Mouse (Mus musculus) E14TG2a.4 (cell line): ENCODE measurements at regions not wholly inside any gene's neighbourhood (a gene's known extent, or its start where the extent isn't known, plus 50 kb on each side); places are given as distances from the start of the nearest gene placed in this dataset.

ENCODE experiments used
- H3K27me3 ChIP-seq: 2 replicates; pipeline ENCODE4 v1.6.1; 2014; ENCODE audit warnings: low read length, control low read depth; ENCODE audit not compliant: insufficient read depth
- H3K36me3 ChIP-seq: 2 replicates; pipeline ENCODE4 v1.6.1; 2014; ENCODE audit warnings: low read length, control low read depth; ENCODE audit not compliant: insufficient read depth
- H3K4me1 ChIP-seq: replicated peaks from 2 replicates; pipeline ENCODE4 v1.6.1; 2014; ENCODE audit warnings: low read depth, low read length, control low read depth
- H3K4me3 ChIP-seq: replicated peaks from 2 replicates; pipeline ENCODE4 v1.5.1; 2014; ENCODE audit warnings: mild to moderate bottlenecking, low read length
- H3K9me3 ChIP-seq: 2 replicates; pipeline ENCODE4 v1.6.1; 2014; ENCODE audit warnings: low read length, control low read depth
- CTCF ChIP-seq: conservative IDR thresholded peaks from 2 replicates; pipeline ENCODE4 v1.5.1; 2014; ENCODE audit warnings: low read length
- NANOG ChIP-seq: IDR thresholded peaks from 2 replicates; pipeline ENCODE4 v1.6.1; 2014; ENCODE audit warnings: borderline replicate concordance, low read length, mixed read lengths
- POU5F1 ChIP-seq: IDR thresholded peaks from 2 replicates; pipeline ENCODE4 v1.6.1; 2014; ENCODE audit warnings: low read length, borderline replicate concordance

DNA sequence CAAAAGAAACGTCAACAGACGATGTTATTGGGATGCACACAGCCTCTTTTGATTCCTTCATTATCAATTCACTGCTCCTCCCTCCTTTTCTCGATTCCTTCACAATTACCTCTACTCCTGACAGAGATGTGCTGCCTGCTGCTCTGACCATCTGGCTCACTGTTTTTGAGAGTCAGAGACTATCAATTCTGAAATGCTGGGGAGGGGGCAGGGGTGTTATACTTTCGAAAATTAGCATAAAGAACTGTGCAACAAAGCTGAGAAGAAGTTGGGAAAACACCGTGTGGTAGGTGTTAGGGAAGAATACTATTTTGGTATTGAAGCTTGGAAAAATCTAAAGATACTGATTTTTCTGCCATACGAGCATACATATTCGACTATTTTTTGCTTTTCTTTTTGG, 96.4 kb downstream of the Nedd1 start:
- TF ChIP-seq POU5F1, result no peak
- Histone ChIP-seq H3K27me3 (no peaks in the 10 kb centered on the region), H3K36me3 (no peaks in the 10 kb centered on the region)

DNA sequence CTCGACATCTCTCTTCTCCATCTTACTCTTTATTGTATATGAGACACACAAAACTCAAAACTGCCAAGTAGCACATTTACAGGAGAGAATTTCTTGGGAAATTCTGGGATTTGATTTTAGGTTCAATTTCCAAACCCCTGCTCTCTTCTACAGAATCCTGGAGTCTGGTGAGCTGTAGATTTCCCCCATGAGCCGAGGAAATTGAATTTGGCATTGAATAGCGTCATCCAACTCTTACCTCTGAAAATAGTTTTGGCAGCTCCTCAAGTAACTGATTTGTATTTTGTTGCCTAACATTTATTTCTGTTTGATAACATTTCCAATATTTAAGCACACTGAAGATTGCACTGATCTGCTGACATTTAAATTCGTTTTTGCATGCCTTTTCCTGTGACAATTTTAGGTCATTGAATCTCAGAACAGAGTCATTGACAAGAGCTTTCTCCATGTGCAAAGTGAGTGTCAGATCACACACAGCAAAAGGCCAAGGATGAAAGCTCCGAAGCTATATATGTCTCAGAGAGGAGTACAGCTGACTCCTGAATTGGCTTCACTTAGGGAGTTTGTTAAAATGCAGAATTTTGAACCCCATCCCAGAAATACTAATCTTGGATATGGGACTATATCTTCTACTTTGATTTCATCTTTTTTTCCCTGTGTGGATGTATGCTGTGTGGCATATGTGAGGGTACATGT, 106.4 kb downstream of the Nedd1 start:
- Histone ChIP-seq H3K27me3 (no peaks in the 10 kb centered on the region), H3K9me3 (no peaks in the 10 kb centered on the region), H3K36me3 (no peaks in the 10 kb centered on the region), H3K4me3 (no peak overlapping the region), H3K4me1 (0 out of 2 replicates have a peak, but pooled peaks cover 3% of the 10 kb centered on the region)
- TF ChIP-seq POU5F1, result no peak
- TF ChIP-seq NANOG, result no peak
- no peak for TF ChIP-seq CTCF

More for the DNA sequence above, 96.4 kb downstream of the Nedd1 start:
- no peaks in the 10 kb centered on the region for H3K4me1 ChIP-seq
- H3K9me3 ChIP-seq, result no peaks in the 10 kb centered on the region
- H3K4me3 ChIP-seq, result no peak overlapping the region

DNA sequence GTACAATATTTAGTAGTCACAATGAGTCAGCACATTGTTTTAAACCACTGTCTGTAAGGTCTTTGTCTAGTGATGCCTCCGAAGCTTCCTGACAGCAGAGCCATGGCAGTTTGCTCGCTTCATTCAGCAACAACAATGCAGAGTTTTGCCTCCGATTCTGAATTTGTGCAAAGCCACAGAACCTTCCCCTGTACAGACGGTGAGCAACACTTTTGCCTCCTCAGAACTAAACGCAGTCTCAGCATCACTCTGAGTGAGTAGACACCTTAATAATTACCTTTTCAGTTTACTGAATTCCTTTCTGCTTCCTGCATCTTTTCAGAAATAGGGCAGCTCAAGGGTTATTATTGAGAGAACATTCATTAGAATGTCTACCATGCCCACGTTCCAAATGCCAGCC, 107.9 kb downstream of the Nedd1 start:
- H3K27me3 ChIP-seq, result no peaks in the 10 kb centered on the region
- no peak overlapping the region for H3K4me3 ChIP-seq
- no peak for TF ChIP-seq CTCF
- no peak for TF ChIP-seq NANOG
- TF ChIP-seq POU5F1, result no peak
- H3K4me1 ChIP-seq, result 0 out of 2 replicates have a peak, but pooled peaks cover 3% of the 10 kb centered on the region
- H3K36me3 ChIP-seq, result no peaks in the 10 kb centered on the region
- no peaks in the 10 kb centered on the region for H3K9me3 ChIP-seq

DNA sequence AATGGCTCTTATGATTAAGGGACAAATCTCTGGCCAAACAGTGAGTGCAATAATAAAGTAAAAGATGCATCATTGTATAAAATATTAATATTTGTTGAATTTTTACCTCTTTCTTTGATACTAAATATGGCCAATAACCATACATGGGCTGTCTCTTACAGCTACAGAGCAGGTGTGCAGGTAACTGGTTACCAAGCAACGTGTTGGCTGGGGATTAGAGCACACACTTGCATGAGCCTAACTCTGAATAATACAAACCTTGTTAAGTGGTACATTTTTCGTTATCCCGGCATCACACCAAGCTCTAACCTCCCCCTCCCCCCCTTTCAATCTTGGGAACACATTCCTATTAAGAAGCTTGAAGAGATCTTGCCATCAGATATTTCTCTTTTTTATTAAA, 111.2 kb downstream of the Nedd1 start:
- Histone ChIP-seq H3K4me3 (no peak overlapping the region), H3K36me3 (no peaks in the 10 kb centered on the region), H3K27me3 (no peaks in the 10 kb centered on the region), H3K9me3 (no peaks in the 10 kb centered on the region), H3K4me1 (0 out of 2 replicates have a peak, but pooled peaks cover 6% of the 10 kb centered on the region)
- TF ChIP-seq POU5F1, result no peak
- no peak for TF ChIP-seq CTCF
- no peak for TF ChIP-seq NANOG

DNA sequence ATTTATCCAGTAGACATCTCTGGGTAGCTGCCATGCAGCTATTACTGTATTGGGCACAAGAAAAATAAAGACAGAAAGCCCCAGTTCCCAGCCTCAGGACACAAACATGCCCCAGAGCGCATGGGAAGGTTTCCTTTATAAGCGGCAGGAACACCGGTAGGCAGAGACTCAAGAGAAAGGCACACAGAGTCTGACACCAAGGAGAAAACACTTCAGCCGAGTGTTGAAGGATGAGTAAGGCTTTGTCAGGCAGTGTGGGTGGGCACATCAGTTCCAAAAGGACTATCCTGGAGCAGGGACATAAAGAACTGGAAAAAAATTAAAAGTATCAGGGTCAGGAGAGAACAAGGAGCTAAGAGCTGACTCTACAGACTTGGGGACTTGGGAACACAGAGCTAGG, 115.5 kb downstream of the Nedd1 start:
- no peaks in the 10 kb centered on the region for H3K9me3 ChIP-seq
- H3K27me3 ChIP-seq, result no peaks in the 10 kb centered on the region
- H3K36me3 ChIP-seq, result no peaks in the 10 kb centered on the region
- H3K4me3 ChIP-seq, result no peak overlapping the region
- no peak for TF ChIP-seq POU5F1
- TF ChIP-seq NANOG, result no peak
- TF ChIP-seq CTCF, result no peak
- 0 out of 2 replicates have a peak, but pooled peaks cover 3% of the 10 kb centered on the region for H3K4me1 ChIP-seq

DNA sequence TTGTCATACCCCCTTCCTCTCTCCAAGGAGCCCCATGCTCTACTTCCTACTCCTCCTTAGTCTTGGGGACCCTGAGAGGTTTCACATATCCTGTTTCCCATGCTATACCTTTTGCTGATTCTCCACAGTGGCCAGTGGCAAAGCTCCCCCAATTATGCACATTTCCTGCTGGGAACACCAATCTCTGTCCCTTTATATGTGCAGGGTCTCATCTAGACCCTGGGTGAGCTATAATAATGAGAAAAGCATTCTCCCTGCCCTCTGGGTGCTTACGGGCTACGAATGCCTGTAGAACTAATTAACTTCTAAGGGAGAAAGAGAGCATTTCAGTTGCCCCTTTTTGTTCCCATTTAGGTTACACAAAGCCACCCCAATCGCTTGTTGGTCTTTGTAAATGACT, 116.6 kb downstream of the Nedd1 start:
- no peaks in the 10 kb centered on the region for H3K9me3 ChIP-seq
- no peak for TF ChIP-seq NANOG
- TF ChIP-seq CTCF, result no peak
- TF ChIP-seq POU5F1, result no peak
- H3K4me3 ChIP-seq, result no peak overlapping the region
- H3K27me3 ChIP-seq, result no peaks in the 10 kb centered on the region
- no peaks in the 10 kb centered on the region for H3K36me3 ChIP-seq
- H3K4me1 ChIP-seq, result 0 out of 2 replicates have a peak, but pooled peaks cover 3% of the 10 kb centered on the region

DNA sequence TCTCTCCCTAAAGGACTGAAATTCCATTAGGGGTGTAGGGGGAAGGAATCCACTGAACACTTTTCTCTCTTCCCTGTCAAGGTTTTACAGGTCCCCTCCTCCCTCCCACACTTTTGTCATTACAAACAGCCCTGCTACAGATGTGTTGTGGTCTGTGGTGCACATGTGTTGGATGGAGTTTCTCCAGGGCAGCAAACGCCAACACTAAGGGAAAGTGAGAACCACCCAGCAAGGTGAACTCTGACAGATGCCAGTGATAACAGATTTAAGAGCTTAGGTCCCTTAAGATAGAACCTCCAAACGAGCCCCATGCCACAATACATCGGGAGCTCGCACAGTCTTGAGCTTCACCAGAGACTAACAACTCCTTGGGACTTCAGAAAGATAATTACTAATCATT, 122.1 kb downstream of the Nedd1 start:
- TF ChIP-seq NANOG (no peak), POU5F1 (no peak), CTCF (no peak)
- no peaks in the 10 kb centered on the region for H3K9me3 ChIP-seq

DNA sequence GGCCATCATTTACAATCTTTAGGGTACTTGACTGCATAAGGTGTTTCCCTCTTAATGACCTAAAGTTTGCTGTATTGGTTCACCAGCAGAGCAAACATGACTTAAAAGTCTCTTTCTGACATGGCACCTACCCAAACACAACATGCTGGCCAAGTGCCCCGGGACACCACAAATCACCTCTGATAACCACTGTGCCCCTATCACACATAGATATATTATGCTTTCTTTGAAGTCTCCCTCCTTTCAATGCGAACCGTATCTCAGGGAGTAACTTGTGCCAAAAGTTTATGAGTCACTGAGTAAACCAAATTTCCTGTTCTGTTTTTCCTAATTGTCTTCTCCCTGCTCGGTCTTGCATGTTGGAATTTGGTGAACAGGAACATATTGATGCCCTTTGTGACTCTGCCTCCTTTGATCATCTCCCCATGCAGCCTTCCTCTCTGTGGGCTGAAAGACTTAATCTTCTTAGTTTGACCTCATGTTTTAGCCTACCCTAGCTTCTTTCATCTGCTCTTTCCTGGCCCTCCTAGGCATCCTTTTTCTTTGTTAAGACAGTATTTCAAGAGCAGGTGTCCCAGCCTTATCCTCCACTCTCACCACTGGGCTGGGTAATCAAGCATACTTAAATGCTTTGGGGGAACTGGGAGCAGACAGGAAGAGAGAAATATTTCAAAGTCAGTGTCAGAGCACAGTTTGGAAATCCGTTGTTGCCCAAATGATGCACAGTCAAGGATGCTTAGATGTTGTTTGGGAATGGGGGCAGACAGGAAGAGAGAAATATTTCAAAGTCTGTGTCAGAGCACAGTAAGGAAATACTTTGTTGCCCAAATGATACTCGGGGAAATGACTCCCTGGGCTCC, 126.5 kb downstream of the Nedd1 start:
- TF ChIP-seq POU5F1, result no peak
- no peak for TF ChIP-seq NANOG
- TF ChIP-seq CTCF, result no peak
- Histone ChIP-seq H3K36me3 (no peaks in the 10 kb centered on the region), H3K4me1 (peaks cover 9% of the 10 kb centered on the region), H3K9me3 (no peaks in the 10 kb centered on the region), H3K4me3 (no peak overlapping the region), H3K27me3 (no peaks in the 10 kb centered on the region)

More for the DNA sequence above, 122.1 kb downstream of the Nedd1 start:
- Histone ChIP-seq H3K4me3 (no peak overlapping the region), H3K27me3 (no peaks in the 10 kb centered on the region), H3K36me3 (no peaks in the 10 kb centered on the region), H3K4me1 (no peaks in the 10 kb centered on the region)

DNA sequence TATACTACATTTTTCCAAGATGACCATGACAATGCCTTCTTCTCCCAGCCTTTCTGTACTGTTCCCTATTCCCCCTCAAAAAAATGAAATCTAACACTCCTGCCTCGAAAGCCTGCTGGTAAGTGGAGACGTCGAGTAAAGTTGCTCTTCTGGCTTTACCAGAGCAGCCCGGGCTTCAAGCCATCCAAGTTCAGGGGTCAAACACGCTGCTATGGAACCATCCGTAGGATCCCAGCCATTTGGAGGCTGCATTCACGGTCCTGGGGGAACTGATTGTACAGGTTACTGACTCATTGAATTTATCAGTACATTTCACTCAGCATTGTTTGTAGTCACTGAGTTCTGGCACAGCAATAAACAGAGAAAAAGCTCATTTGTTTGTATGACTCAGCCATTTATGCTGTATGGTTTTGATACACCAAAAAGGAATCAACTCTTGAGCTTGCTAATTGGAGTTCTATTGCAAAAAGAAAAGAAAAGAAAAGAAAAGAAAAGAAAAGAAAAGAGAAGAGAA, 128.2 kb downstream of the Nedd1 start:
- peaks cover 16% of the 10 kb centered on the region for H3K4me1 ChIP-seq
- no peaks in the 10 kb centered on the region for H3K9me3 ChIP-seq
- no peak overlapping the region for H3K4me3 ChIP-seq
- H3K27me3 ChIP-seq, result no peaks in the 10 kb centered on the region
- no peak for TF ChIP-seq CTCF
- no peak for TF ChIP-seq NANOG
- TF ChIP-seq POU5F1, result no peak
- no peaks in the 10 kb centered on the region for H3K36me3 ChIP-seq
